Mouse (Mus musculus) embryonic stem cell, embryonic (primary cell): Measurements from ENCODE around the gene Dmc1.

Source experiments
- CTCF ChIA-PET, 4 experiments: fragments of 300-600 bp in 2 of 4; fragments of 350-600 bp in 2 of 4; sonication (Branson Sonifier 250); formaldehyde crosslinking; loops; one replicate each; lab custom pipeline; 2022; ENCODE audit warnings: inconsistent platforms in 2 of 4; lab: Charles Lee
- POLR2A ChIA-PET, 4 experiments: fragments of 300-600 bp in 2 of 4; fragments of 350-600 bp in 2 of 4; sonication (Branson Sonifier 250); formaldehyde crosslinking; loops; one replicate each; lab custom pipeline; 2022; ENCODE audit warnings: antibody characterized with exemption in 4 of 4, inconsistent platforms in 1 of 4; lab: Charles Lee

Gene Dmc1

DNA sequence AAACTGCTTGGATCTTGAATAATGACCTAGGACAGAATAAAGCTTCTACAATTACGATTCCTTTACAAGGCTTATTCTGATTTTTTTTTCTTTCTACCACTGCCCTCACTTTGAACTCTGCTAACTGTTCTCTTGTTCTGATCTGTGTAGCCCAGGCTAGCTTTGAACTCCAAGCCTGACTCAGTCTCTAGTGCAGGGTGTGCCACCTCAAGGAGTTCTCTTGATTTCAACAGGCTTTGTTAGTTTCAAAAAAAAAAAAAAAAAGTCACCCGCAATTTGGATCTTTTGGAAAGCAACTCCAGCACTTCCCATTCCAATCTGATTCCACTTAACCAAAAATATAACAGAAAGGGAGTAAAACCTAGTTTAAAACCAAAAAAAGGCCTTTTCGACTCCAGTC lies 59.4 kb downstream of the Dmc1 start:
- ChIA-PET POLR2A (interaction anchor here in 3 of 4 experiments (0.6 to 7.8 kb wide), 43 partner anchors 9 to 688 kb away, joined by 3 to 190 read pairs (median 5); partner anchors contain the start of genes Dmc1 (in 3 of the 3), Kdelr3 (in 2 of the 3), Cby1 (in 1 of the 3) and Csnk1e (in 1 of the 3)), CTCF (interaction anchor here in 1 of 4 experiments (0.6 to 1.5 kb wide), 3 partner anchors 15 to 113 kb away, joined by 3 to 4 read pairs (median 4); partner anchors contain the start of genes Cby1 and Fam227a)

GRCm38 (mm10) chr15:79543968-79544367 lies 60.9 kb downstream of the Dmc1 start:
- CTCF ChIA-PET = interaction anchor here in 1 of 4 experiments (0.5 kb wide), 1 partner anchor 80 kb away, joined by 3 read pairs; no protein-coding TSS in a partner anchor

DNA sequence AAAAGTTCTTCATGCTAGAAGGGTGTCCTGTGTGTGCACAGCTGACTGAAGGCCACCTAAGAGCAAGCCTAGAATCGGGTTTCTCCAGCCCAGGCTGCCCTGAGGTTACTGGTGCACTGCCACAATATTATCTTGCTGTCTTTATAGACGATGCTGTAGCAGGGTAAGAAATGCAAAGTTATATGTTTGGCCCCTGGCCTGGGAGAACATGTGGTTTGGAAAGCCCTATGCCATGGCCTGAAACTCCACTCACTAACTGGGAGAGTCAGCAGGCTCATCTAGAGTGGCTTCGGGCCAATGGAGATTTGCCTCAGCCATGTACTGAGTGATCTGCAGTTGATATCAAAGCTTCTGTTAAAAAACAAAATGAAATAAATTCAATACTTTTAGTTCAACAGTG lies 71.1 kb downstream of the Dmc1 start:
- ChIA-PET CTCF (no interaction called here), POLR2A (interaction anchor here in 3 of 4 experiments (0.7 to 14.8 kb wide), 7 partner anchors 11 to 140 kb away, joined by 3 to 190 read pairs (median 5); partner anchors contain the start of gene Ddx17 (in 3 of the 3))

More at GRCm38 (mm10) chr15:79543968-79544367, 60.9 kb downstream of the Dmc1 start:
- POLR2A ChIA-PET = interaction anchor here in 3 of 4 experiments (0.6 to 7.8 kb wide), 14 partner anchors 9 to 1965 kb away, joined by 3 to 190 read pairs (median 6); partner anchors contain the start of genes Cby1 (in 1 of the 3), Dmc1 (in 1 of the 3), Fam227a (in 1 of the 3) and Kdelr3 (in 1 of the 3)

- ChIA-PET CTCF (interaction anchor here in 2 of 4 experiments (0.6 to 1.2 kb wide), 4 partner anchors 15 to 585 kb away, joined by 3 to 6 read pairs (median 5); partner anchors contain the start of gene Ddx17 (in 1 of the 2)), POLR2A (interaction anchor here (0.5 to 14.8 kb wide), 29 partner anchors 8 to 598 kb away, joined by 3 to 190 read pairs (median 4); partner anchors contain the start of genes Ddx17 (in 3 of the 4), Kdelr3 (in 3 of the 4), Kcnj4 (in 2 of the 4) and Gtpbp1 (in 1 of the 4))
Measured at GRCm38 (mm10) chr15:79529935-79530334, 75.0 kb downstream of the Dmc1 start.

GRCm38 (mm10) chr15:79527991-79528639 lies 76.8 kb downstream of the Dmc1 start:
- ChIA-PET POLR2A (interaction anchor here (0.6 to 14.8 kb wide), 25 partner anchors 8 to 389 kb away, joined by 3 to 190 read pairs (median 5); partner anchors contain the start of genes Ddx17 (in 4 of the 4), Kdelr3 (in 3 of the 4), Dmc1 (in 1 of the 4) and Kcnj4 (in 1 of the 4)), CTCF (interaction anchor here in 1 of 4 experiments (1.0 kb wide), 1 partner anchor 123 kb away, joined by 3 read pairs; no protein-coding TSS in a partner anchor)

- ChIA-PET POLR2A (interaction anchor here (0.8 to 14.8 kb wide), 20 partner anchors 7 to 246 kb away, joined by 3 to 190 read pairs (median 4); partner anchors contain the start of genes Ddx17 (in 4 of the 4), Kdelr3 (in 3 of the 4), Kcnj4 (in 2 of the 4) and Dmc1 (in 1 of the 4)), CTCF (interaction anchor here in 3 of 4 experiments (0.5 to 1.0 kb wide), 3 partner anchors 50 to 124 kb away, joined by 3 to 5 read pairs (median 3); no protein-coding TSS in a partner anchor)
Measured at GRCm38 (mm10) chr15:79527192-79527591, 77.7 kb downstream of the Dmc1 start.

DNA sequence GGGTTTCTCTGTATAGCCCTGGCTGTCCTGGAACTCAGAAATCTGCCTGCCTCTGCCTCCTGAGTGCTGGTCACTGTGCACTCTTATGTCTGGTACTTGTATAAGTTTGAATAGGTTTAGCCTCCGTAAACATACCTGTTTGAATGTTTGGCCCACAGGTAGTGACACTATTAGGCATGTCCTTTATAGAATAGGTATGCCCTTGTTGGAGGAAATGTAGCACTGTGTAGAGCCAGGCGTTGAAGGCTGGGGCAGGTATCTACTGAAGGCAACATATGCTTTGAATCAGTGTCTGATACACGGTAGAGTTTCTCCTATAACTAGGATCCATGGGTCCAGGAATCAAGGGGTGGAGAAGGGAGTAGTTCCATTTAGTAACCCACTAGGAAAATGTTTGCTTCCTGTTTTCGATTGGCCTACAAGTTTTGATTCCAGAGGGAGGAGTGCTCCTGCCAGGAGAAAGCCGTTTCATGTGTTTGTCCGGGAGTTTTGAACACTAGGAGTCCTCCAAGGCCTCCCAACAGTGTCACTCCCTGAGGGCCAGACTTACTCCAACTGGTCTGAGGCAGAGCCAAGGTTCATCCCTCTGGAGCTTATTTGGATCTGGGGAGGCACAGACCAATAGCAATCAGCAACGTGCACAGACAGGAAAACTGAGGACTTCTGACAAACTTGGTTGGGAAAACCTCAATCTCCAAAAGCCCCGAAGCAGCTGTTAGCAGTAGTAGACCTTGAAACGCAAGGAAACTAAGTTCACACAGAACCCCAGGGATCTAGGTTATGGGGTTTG lies 78.7 kb downstream of the Dmc1 start:
- POLR2A ChIA-PET = interaction anchor here (0.8 to 14.8 kb wide), 16 partner anchors 9 to 245 kb away, joined by 3 to 190 read pairs (median 4); partner anchors contain the start of genes Ddx17 (in 3 of the 4), Kdelr3 (in 3 of the 4), Kcnj4 (in 2 of the 4) and Dmc1 (in 1 of the 4)
- CTCF ChIA-PET = no interaction called here

GRCm38 (mm10) chr15:79525564-79525963 lies 79.3 kb downstream of the Dmc1 start:
- ChIA-PET POLR2A (interaction anchor here in 2 of 4 experiments (0.6 to 14.8 kb wide), 4 partner anchors 10 to 29 kb away, joined by 3 to 190 read pairs (median 6); partner anchors contain the start of genes Ddx17 (in 1 of the 2) and Kdelr3 (in 1 of the 2)), CTCF (no interaction called here)

DNA sequence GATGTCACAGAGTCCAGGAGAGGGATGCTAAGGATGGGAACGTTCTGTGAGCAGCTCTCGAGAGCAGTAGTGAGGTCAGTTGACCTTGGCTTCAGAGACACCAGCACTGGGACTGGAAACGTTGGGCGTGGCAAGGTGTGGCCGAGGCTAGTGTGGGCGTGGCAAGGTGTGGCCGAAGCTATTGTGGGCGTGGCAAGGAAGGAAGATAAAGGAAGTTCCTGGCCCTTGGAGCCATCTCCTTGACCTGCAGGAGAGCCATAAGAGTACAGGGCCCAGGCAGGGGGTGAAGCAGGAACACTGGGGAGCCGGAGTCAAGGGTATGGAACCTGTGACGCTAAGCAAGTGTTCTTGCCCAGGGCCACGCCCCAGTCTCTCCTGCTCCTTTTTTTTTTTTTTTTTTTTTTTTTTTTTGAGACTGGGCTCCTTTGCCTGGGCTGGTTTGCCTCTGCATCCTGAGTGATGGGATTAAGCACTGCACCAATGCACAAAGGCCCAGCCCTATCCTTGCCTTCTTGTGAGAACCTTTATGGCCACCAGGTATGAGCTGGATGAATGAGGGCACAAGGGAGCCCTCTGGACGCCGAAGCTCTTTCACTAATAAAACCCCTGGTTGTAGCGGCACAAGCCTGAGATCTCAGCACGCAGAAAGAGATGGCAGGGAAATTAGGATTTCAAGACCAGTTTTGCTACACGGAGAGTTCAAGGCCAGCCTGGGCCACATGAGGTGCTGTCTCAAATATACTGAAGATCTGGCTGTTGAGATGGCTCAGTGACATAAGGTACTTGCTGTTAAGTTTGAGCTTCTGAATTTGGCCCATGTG lies 85.3 kb downstream of the Dmc1 start:
- POLR2A ChIA-PET = interaction anchor here in 3 of 4 experiments (0.5 to 3.7 kb wide), 32 partner anchors 8 to 736 kb away, joined by 3 to 41 read pairs (median 4); partner anchors contain the start of genes Ddx17 (in 3 of the 3), Dmc1 (in 2 of the 3) and Kcnj4 (in 1 of the 3)

GRCm38 (mm10) chr15:79518571-79518970 lies 86.3 kb downstream of the Dmc1 start:
- POLR2A ChIA-PET = interaction anchor here (0.6 to 3.7 kb wide), 20 partner anchors 9 to 555 kb away, joined by 3 to 41 read pairs (median 6); partner anchors contain the start of genes Ddx17 (in 3 of the 4), Dmc1 (in 1 of the 4) and Kcnj4 (in 1 of the 4)
- CTCF ChIA-PET = interaction anchor here in 1 of 4 experiments (1.2 kb wide), 1 partner anchor 140 kb away, joined by 4 read pairs; the partner anchor contains the start of genes Cby1 and Fam227a

More for the DNA sequence above, 85.3 kb downstream of the Dmc1 start:
- CTCF ChIA-PET = interaction anchor here in 3 of 4 experiments (0.5 to 1.2 kb wide), 6 partner anchors 26 to 669 kb away, joined by 3 to 5 read pairs (median 4); partner anchors contain the start of genes Cby1 (in 1 of the 3), Ddx17 (in 1 of the 3) and Fam227a (in 1 of the 3)

- POLR2A ChIA-PET = interaction anchor here in 2 of 4 experiments (0.7 to 4.8 kb wide), 11 partner anchors 10 to 36 kb away, joined by 3 to 48 read pairs (median 14); partner anchors contain the start of genes Ddx17 (in 1 of the 2) and Kcnj4 (in 1 of the 2)
- CTCF ChIA-PET = no interaction called here
Measured at GRCm38 (mm10) chr15:79517710-79518109, 87.2 kb downstream of the Dmc1 start.

- ChIA-PET POLR2A (interaction anchor here (0.5 to 4.8 kb wide), 50 partner anchors 8 to 1523 kb away, joined by 3 to 48 read pairs (median 3); partner anchors contain the start of genes Ddx17 (in 4 of the 4), Dmc1 (in 2 of the 4), Kcnj4 (in 2 of the 4) and Cby1 (in 1 of the 4)), CTCF (interaction anchor here in 2 of 4 experiments (0.9 to 2.0 kb wide), 3 partner anchors 12 to 135 kb away, joined by 3 to 7 read pairs (median 6); partner anchors contain the start of genes Dmc1 (in 1 of the 2) and Kcnj4 (in 1 of the 2))
Measured at GRCm38 (mm10) chr15:79516171-79517096, 88.5 kb downstream of the Dmc1 start, which contains the start of gene Kdelr3. TSS of gene Kdelr3 (plus strand) at chr15:79516411.

DNA sequence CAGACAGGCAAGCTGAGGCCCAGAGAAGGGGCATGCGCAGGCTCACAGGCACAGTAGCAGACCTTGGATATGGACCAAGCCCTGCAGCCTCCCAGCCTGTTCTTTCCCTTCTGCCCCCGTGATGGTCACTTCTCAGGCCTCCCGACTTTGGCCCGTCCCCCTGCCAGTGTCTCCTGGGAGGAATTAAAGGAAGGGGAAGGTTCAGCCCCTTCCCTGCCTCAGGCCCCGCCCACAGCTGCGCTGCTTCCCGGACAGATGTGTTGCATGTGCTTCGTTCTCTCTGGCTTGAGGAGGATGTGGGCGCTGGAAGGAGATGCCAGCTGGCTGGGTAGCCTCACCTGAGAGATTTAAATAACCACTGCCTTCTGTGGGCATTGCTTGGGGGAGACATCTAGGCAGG lies 91.0 kb downstream of the Dmc1 start:
- ChIA-PET POLR2A (interaction anchor here in 2 of 4 experiments (0.8 to 4.8 kb wide), 7 partner anchors 8 to 91 kb away, joined by 3 to 48 read pairs (median 7); partner anchors contain the start of genes Ddx17 (in 2 of the 2), Dmc1 (in 2 of the 2) and Kcnj4 (in 2 of the 2)), CTCF (interaction anchor here in 1 of 4 experiments (0.6 kb wide), 1 partner anchor 139 kb away, joined by 3 read pairs; no protein-coding TSS in a partner anchor)

DNA sequence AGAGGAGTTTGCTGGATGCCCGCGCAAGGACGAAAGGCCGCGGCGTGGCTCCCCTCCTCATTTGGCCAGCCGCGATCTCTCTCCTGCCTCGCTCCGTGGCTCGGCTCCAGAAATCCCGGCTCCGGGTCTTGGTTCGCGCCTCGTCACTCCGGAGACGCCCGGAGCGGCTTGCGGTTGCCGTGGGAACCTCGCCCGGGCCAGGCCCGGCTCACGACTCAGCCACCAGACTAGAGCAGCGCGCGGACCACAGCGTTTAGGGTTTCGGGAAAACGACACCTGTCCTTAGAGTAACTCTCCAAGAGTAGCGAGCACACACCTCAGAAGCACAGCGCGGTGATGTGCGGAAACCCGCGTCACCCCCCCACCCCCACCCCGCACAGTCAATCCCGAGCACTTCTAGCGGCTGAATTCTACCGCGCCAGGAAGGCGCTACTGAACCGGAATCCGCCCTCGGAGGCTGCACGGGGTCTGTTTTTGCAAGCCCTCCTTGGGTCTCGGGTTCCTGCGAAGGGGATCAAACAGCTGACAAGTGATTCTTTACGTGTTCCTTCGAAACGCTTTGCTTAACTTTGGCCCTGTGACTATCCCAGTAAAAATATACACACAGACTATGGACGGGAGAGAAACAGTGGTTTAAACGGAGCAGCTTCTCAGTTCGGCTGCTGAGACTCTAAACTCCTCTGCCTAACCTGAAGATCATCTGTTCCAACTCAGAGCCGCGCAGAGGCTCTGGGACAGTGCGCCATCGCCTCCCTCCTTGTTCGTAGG lies 93.2 kb downstream of the Dmc1 start:
- ChIA-PET POLR2A (interaction anchor here in 3 of 4 experiments (0.6 to 2.1 kb wide), 12 partner anchors 8 to 1105 kb away, joined by 3 to 7 read pairs (median 3); partner anchors contain the start of genes Ddx17 (in 2 of the 3), Dmc1 (in 1 of the 3) and Mpst (in 1 of the 3)), CTCF (no interaction called here)
